Mouse (Mus musculus): Measurements from ENCODE around the gene Ice1. TPM values are rescaled to one million over a fixed set of nuclear protein-coding genes. Genes with fewer than 3 reads are reported as not detected.

Ice1 gene
- polyA plus RNA-seq, 1 experiment from 2014 or later = 33.2 TPM

- ATAC-seq (replicated peaks; ENCODE audit: low FRiP score) (no peak), DNase-seq (ENCODE audit: low spot score) (peak; percentile 30)
- H3K4me1 ChIP-seq (replicated peaks; ENCODE audit: control insufficient read depth, insufficient read depth, low read length) = no peaks in the 10 kb centered on the region
- peaks cover 2% of the 10 kb centered on the region; the same call in 1 of the 2 replicates for H3K36me3 ChIP-seq (ENCODE audit: control insufficient read depth, insufficient read depth, low read length)
- no peaks in the 10 kb centered on the region for H3K27me3 ChIP-seq (ENCODE audit: control insufficient read depth, insufficient read depth, low read length)
- no peaks in the 10 kb centered on the region for H3K9me3 ChIP-seq (ENCODE audit: control insufficient read depth, low read length)
- no peak overlapping the region for H3K27ac ChIP-seq (ENCODE audit: low read depth, low read length)
- WGBS = 94% methylated on average over 4 of the region's 4 CpGs
- no peak overlapping the region for H3K4me2 ChIP-seq (ENCODE audit: low read depth, low read length, severe bottlenecking)
- no peak overlapping the region for H3K4me3 ChIP-seq (ENCODE audit: low read depth, low read length)
- no peak overlapping the region for H3K9ac ChIP-seq (ENCODE audit: low read length)
Observed at GRCm38 (mm10) chr13:70626416-70626815, 11.0 kb downstream of the Ice1 start.

- DNase-seq (ENCODE audit: low spot score) = no peak
- no peak overlapping the region for H3K4me3 ChIP-seq (ENCODE audit: low read depth, low read length)
- WGBS = 80% methylated on average over 1 of the region's 1 CpGs
Observed at GRCm38 (mm10) chr13:70625665-70626064, 11.8 kb downstream of the Ice1 start.

GRCm38 (mm10) chr13:70624445-70624844, 13.0 kb downstream of the Ice1 start:
- H3K27ac ChIP-seq (ENCODE audit: low read depth, low read length) = no peak overlapping the region
- no peak overlapping the region for H3K4me2 ChIP-seq (ENCODE audit: low read depth, low read length, severe bottlenecking)
- H3K4me1 ChIP-seq (replicated peaks; ENCODE audit: control insufficient read depth, insufficient read depth, low read length) = no peaks in the 10 kb centered on the region
- no peaks in the 10 kb centered on the region for H3K27me3 ChIP-seq (ENCODE audit: control insufficient read depth, insufficient read depth, low read length)
- H3K4me3 ChIP-seq (ENCODE audit: low read depth, low read length) = no peak overlapping the region
- H3K9ac ChIP-seq (ENCODE audit: low read length) = no peak overlapping the region
- 91% methylated on average over 4 of the region's 4 CpGs for WGBS
- no peaks in the 10 kb centered on the region for H3K9me3 ChIP-seq (ENCODE audit: control insufficient read depth, low read length)
- no peak for ATAC-seq (replicated peaks; ENCODE audit: low FRiP score)
- peaks cover 2% of the 10 kb centered on the region; the same call in 1 of the 2 replicates for H3K36me3 ChIP-seq (ENCODE audit: control insufficient read depth, insufficient read depth, low read length)
- peak; percentile 27 for DNase-seq (ENCODE audit: low spot score)

More at GRCm38 (mm10) chr13:70625665-70626064, 11.8 kb downstream of the Ice1 start:
- peaks cover 2% of the 10 kb centered on the region; the same call in 1 of the 2 replicates for H3K36me3 ChIP-seq (ENCODE audit: control insufficient read depth, insufficient read depth, low read length)
- no peaks in the 10 kb centered on the region for H3K9me3 ChIP-seq (ENCODE audit: control insufficient read depth, low read length)
- no peaks in the 10 kb centered on the region for H3K4me1 ChIP-seq (replicated peaks; ENCODE audit: control insufficient read depth, insufficient read depth, low read length)
- no peak overlapping the region for H3K27ac ChIP-seq (ENCODE audit: low read depth, low read length)
- ATAC-seq (replicated peaks; ENCODE audit: low FRiP score) = no peak
- no peaks in the 10 kb centered on the region for H3K27me3 ChIP-seq (ENCODE audit: control insufficient read depth, insufficient read depth, low read length)
- H3K4me2 ChIP-seq (ENCODE audit: low read depth, low read length, severe bottlenecking) = no peak overlapping the region
- H3K9ac ChIP-seq (ENCODE audit: low read length) = no peak overlapping the region

GRCm38 (mm10) chr13:70622461-70623057, 14.9 kb downstream of the Ice1 start:
- no peak overlapping the region for H3K27ac ChIP-seq (ENCODE audit: low read depth, low read length)
- H3K9ac ChIP-seq (ENCODE audit: low read length) = no peak overlapping the region
- no peaks in the 10 kb centered on the region for H3K9me3 ChIP-seq (ENCODE audit: control insufficient read depth, low read length)
- ATAC-seq (replicated peaks; ENCODE audit: low FRiP score) (no peak), DNase-seq (ENCODE audit: low spot score) (no peak)
- H3K4me1 ChIP-seq (replicated peaks; ENCODE audit: control insufficient read depth, insufficient read depth, low read length) = no peaks in the 10 kb centered on the region
- H3K27me3 ChIP-seq (ENCODE audit: control insufficient read depth, insufficient read depth, low read length) = no peaks in the 10 kb centered on the region
- 96% methylated on average over 4 of the region's 4 CpGs for WGBS
- no peak overlapping the region for H3K4me3 ChIP-seq (ENCODE audit: low read depth, low read length)
- peaks cover 2% of the 10 kb centered on the region; the same call in 1 of the 2 replicates for H3K36me3 ChIP-seq (ENCODE audit: control insufficient read depth, insufficient read depth, low read length)
- no peak overlapping the region for H3K4me2 ChIP-seq (ENCODE audit: low read depth, low read length, severe bottlenecking)

- no peak overlapping the region for H3K9ac ChIP-seq (ENCODE audit: low read length)
- H3K36me3 ChIP-seq (ENCODE audit: control insufficient read depth, insufficient read depth, low read length) = peaks cover 2% of the 10 kb centered on the region; the same call in 1 of the 2 replicates
- no peaks in the 10 kb centered on the region for H3K9me3 ChIP-seq (ENCODE audit: control insufficient read depth, low read length)
- DNase-seq (ENCODE audit: low spot score) = no peak
- no peak overlapping the region for H3K4me2 ChIP-seq (ENCODE audit: low read depth, low read length, severe bottlenecking)
- 93% methylated on average over 9 of the region's 9 CpGs for WGBS
- no peaks in the 10 kb centered on the region for H3K27me3 ChIP-seq (ENCODE audit: control insufficient read depth, insufficient read depth, low read length)
- no peak for ATAC-seq (replicated peaks; ENCODE audit: low FRiP score)
- H3K4me1 ChIP-seq (replicated peaks; ENCODE audit: control insufficient read depth, insufficient read depth, low read length) = no peaks in the 10 kb centered on the region
- no peak overlapping the region for H3K27ac ChIP-seq (ENCODE audit: low read depth, low read length)
- H3K4me3 ChIP-seq (ENCODE audit: low read depth, low read length) = no peak overlapping the region
Observed at GRCm38 (mm10) chr13:70621509-70621908, 15.9 kb downstream of the Ice1 start.

GRCm38 (mm10) chr13:70612837-70613236, 24.6 kb downstream of the Ice1 start:
- ATAC-seq (replicated peaks; ENCODE audit: low FRiP score) = no peak
- no peaks in the 10 kb centered on the region; the same call in 1 of the 2 replicates for H3K36me3 ChIP-seq (ENCODE audit: control insufficient read depth, insufficient read depth, low read length)
- 89% methylated on average over 2 of the region's 2 CpGs for WGBS

GRCm38 (mm10) chr13:70610431-70611420, 26.7 kb downstream of the Ice1 start:
- WGBS = 88% methylated on average over 15 of the region's 15 CpGs
- ATAC-seq (replicated peaks; ENCODE audit: low FRiP score) = no peak

More at GRCm38 (mm10) chr13:70612837-70613236, 24.6 kb downstream of the Ice1 start:
- Histone ChIP-seq H3K27ac (ENCODE audit: low read depth, low read length) (no peak overlapping the region), H3K4me2 (ENCODE audit: low read depth, low read length, severe bottlenecking) (no peak overlapping the region), H3K9ac (ENCODE audit: low read length) (no peak overlapping the region), H3K4me3 (ENCODE audit: low read depth, low read length) (no peak overlapping the region), H3K4me1 (replicated peaks; ENCODE audit: control insufficient read depth, insufficient read depth, low read length) (no peaks in the 10 kb centered on the region), H3K27me3 (ENCODE audit: control insufficient read depth, insufficient read depth, low read length) (no peaks in the 10 kb centered on the region), H3K9me3 (ENCODE audit: control insufficient read depth, low read length) (no peaks in the 10 kb centered on the region)
- no peak for DNase-seq (ENCODE audit: low spot score)

GRCm38 (mm10) chr13:70609632-70610031, 27.8 kb downstream of the Ice1 start:
- DNase-seq (ENCODE audit: low spot score) (no peak), ATAC-seq (replicated peaks; ENCODE audit: low FRiP score) (no peak)
- no peaks in the 10 kb centered on the region; the same call in 1 of the 2 replicates for H3K36me3 ChIP-seq (ENCODE audit: control insufficient read depth, insufficient read depth, low read length)
- no peak overlapping the region for H3K27ac ChIP-seq (ENCODE audit: low read depth, low read length)
- H3K4me1 ChIP-seq (replicated peaks; ENCODE audit: control insufficient read depth, insufficient read depth, low read length) = no peaks in the 10 kb centered on the region
- H3K9me3 ChIP-seq (ENCODE audit: control insufficient read depth, low read length) = no peaks in the 10 kb centered on the region
- H3K4me3 ChIP-seq (ENCODE audit: low read depth, low read length) = no peak overlapping the region
- no peak overlapping the region for H3K4me2 ChIP-seq (ENCODE audit: low read depth, low read length, severe bottlenecking)
- H3K9ac ChIP-seq (ENCODE audit: low read length) = no peak overlapping the region
- WGBS = 95% methylated on average over 3 of the region's 3 CpGs
- no peaks in the 10 kb centered on the region for H3K27me3 ChIP-seq (ENCODE audit: control insufficient read depth, insufficient read depth, low read length)

More at GRCm38 (mm10) chr13:70610431-70611420, 26.7 kb downstream of the Ice1 start:
- Histone ChIP-seq H3K9me3 (ENCODE audit: control insufficient read depth, low read length) (no peaks in the 10 kb centered on the region), H3K4me3 (ENCODE audit: low read depth, low read length) (no peak overlapping the region), H3K36me3 (ENCODE audit: control insufficient read depth, insufficient read depth, low read length) (no peaks in the 10 kb centered on the region; the same call in 1 of the 2 replicates), H3K9ac (ENCODE audit: low read length) (no peak overlapping the region), H3K27ac (ENCODE audit: low read depth, low read length) (no peak overlapping the region), H3K4me2 (ENCODE audit: low read depth, low read length, severe bottlenecking) (no peak overlapping the region), H3K4me1 (replicated peaks; ENCODE audit: control insufficient read depth, insufficient read depth, low read length) (no peaks in the 10 kb centered on the region), H3K27me3 (ENCODE audit: control insufficient read depth, insufficient read depth, low read length) (no peaks in the 10 kb centered on the region)
- DNase-seq (ENCODE audit: low spot score) = peak; percentile 84
